Mouse (Mus musculus): ENCODE measurements around the gene Inip.
"Not testable (repeated sequence)": the region's sequence is repeated elsewhere in the genome, so short reads cannot be mapped to it uniquely, and the experiment has no call there.

Inip gene

GRCm38 (mm10) chr4:59808396-59808795, 7.0 kb upstream of the Inip start:
- no peak for DNase-seq (ENCODE audit: low spot score)

DNA sequence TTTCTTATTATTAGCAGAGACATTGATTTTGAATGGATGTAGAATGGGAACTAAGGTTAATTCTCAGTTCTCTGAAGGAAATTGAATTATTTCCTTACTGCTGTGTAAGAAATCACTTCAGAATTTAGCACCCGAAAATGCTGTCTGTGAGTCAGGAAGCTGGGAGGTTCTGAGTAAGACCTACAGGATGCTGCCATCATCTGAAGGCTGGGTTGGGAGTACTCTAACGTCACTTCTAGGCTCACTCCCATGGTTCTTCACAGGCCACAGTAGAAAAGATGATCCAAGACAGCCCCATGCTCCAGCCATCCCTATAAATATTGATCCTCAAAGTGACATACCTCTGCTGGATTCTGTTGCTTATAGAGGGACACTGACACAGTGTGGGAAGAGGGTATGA, 6.1 kb upstream of the Inip start:
- no peak for DNase-seq (ENCODE audit: low spot score)

DNA sequence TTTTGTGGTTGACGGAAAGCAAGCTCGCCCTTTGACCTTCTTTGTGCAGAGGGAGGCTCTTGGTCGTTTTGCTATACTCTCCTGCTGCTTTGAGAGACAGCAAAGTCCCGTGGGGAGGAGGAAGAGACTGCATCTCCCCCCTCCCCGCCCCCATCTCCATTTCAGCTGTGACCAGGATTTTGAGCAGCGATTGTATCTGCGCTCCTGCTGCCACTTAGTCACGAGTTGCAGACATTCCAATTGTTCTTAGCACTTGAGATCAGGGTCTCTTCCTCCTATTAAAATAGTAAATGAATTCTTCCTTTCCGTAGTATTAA, 5.4 kb upstream of the Inip start:
- DNase-seq (ENCODE audit: low spot score), result peak; percentile 10

DNA sequence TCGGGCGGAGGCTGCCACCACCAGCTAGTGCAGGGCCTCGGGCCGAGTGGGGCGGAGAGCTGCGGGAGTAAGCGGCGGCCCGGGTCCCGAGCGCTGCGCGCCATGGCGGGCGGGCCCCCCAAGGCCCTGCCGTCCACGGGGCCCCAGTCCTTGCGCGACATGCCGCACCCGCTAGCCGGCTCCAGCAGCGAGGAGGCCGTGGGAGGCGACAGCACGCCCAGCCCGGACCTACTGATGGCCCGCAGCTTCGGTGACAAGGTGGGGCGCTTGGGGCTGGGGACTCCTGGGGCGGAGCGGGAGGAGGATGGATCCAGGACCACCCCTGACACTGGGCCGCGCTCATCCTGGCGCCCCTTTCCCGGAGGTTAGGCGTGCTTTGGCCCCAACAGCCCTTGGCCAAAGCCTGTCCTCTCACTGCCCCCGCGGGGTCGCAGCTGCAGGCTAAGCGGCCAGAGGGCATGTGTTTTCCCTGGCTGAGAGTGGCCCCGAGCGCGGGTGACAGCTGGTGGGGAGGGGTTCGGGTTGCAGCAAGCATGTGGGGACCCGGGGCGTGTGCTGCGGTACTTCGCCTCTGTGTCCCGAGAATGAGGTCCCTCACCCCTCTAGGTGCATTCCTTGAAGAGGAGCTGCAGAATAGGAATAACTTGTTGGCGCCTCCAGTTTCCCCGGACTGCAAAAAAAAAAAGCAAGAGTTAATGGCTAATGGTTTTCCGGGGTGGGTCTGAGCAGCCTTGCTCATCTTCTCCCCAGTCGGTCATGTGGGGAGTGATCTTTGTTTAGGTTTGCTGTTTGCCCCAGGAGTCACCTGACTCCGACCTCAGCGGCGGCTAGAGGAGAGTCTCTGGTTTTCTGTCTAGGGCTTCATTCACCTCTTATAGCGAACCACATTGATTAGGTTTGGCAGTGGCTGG, 4.8 kb upstream of the Inip start:
- peak; percentile 51 for DNase-seq (ENCODE audit: low spot score)

DNA sequence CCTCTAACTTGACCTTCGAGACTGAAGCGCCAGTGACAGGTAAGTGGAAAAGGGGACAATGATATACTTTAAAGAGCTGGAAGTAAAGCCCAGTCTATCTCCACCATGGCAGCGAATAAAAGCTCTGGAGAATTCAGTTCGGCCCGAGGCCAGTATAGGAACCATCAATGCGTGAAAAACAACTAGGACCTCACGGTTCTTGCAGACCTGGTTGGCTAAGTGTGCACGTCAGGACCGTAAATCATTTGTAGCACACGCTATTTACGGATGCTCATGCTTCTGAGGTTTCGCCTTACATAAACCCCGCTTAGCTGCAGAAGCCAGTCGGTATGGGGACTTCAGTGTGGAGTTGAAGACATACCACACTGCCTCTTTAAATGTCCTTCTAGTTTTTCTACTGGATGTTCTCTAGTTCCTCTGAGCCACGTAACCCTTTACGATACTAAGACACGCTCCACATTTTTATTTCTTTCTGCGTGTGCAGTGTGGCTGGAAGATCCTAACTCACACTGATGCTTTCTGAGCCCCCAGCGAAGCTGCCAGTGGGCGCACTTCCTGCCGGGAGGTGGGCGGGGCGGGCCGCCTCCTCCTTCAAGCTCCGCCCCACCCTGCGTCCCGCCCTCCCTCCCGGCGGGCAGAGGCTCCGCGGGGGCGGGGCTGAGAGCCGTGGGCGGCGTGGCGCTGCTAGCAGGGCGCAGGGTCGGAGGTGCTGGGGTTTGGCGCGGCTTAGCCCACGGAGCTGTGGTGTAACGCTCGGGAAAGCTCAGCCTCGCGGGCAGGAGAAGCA, 4.0 kb upstream of the Inip start, which contains the start of gene Snx30:
TSS of gene Snx30 (plus strand) at position 660 of the 787 bp plus-strand sequence.
- peak; percentile 87 for DNase-seq (ENCODE audit: low spot score)

- no peak for DNase-seq (ENCODE audit: low spot score)
These were observed 3.4 kb upstream of the Inip start for GRCm38 (mm10) chr4:59804754-59805153.

GRCm38 (mm10) chr4:59803358-59803757, 2.0 kb upstream of the Inip start:
- DNase-seq (ENCODE audit: low spot score), result no peak

DNA sequence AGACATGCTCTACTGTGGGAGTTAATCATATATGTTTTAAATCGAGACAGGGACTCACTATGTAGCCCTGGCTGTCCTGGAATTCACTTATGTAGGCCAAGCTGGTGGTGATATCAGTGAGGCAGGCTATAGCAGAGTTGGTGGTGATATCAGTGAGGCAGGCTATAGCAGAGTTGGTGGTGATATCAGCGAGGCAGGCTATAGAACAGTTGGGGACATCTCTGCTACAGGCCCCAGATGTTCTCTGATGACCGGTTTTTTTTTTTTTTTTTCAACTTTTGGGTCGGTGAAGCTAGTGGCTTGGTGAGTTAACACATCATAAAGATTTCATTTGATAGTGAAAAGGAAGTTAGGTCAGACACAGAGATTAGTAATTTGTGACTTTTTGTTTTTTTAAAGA, 1.4 kb upstream of the Inip start:
- no peak for DNase-seq (ENCODE audit: low spot score)

GRCm38 (mm10) chr4:59802107-59802506, 718 bp upstream of the Inip start:
- no peak for DNase-seq (ENCODE audit: low spot score)

DNA sequence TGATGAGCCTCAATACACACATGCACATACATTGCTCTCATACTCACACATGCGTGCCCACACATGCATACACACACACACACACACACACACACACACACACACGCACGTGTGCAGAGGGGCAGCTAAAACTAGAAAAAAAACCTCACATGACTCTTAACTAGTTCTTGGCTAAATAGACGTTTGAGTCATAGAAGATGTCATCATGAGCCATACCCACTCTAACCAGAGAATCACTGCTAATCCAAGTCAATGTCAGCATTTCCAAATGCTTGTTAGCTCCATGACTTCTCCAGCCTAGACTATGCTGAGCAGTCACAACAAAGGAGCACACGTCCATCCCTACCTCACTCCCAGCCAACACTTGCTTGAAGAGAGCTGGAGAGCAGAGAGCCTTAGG, 1.2 kb downstream of the Inip start:
- DNase-seq (ENCODE audit: low spot score), result no peak

DNA sequence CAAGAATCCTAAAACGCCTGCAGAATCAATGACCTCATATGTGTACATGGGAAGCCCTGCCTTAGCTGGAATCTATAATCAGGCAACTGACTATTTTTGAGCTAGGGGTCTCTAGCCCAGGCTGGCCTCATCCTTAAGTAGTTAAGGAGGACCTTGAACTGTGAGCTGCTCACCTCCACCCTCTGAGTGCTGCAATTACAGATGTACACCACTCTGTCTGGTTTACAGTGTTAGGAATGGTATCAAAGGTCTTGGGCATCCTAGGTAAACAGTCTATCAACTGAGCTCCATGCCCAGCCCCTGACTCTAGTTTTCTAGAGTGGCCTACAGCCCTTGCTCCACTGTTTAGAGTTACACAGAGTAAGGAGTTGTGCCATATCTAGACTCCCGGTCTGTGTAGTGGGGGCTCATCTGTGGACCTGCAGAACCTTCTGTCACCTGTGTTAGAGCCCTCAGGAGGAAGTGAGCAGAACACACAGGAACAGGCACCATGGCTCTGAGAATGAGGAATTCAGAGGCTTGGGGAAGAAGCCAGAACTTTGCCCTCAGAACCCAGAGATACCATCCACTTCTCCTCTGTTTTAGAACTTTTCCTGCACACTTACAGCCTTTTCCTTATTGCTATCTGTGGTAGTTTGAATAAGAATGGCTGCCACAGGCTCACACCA, 5.5 kb downstream of the Inip start:
- no peak for DNase-seq (ENCODE audit: low spot score)

- DNase-seq (ENCODE audit: low spot score), result no peak
These were observed 7.3 kb downstream of the Inip start for GRCm38 (mm10) chr4:59794116-59794515.

- not testable (repeated sequence) for DNase-seq (ENCODE audit: low spot score)
These were observed 7.8 kb downstream of the Inip start for GRCm38 (mm10) chr4:59793626-59794025.

DNA sequence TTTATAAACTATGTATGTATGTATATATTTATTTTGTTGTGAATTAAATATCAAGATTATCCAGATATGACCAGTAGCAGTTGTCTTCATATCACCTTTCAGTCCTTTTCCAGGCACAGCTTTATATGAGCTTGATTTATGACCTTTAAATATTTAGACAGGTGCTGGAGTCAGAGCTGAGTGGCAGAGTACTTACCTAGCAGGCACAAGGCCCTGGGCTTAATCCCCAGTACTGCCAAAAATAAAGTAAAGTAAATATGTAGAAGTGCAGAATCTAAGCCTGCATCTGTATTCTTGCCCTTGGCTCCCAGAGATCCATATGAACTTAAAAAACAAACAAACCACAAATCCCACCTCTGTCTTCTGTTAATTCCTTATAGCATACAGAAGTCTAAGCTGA, 12.4 kb downstream of the Inip start:
- DNase-seq (ENCODE audit: low spot score), result no peak

- DNase-seq (ENCODE audit: low spot score), result no peak
These were observed 14.3 kb downstream of the Inip start for GRCm38 (mm10) chr4:59787126-59787525.

DNA sequence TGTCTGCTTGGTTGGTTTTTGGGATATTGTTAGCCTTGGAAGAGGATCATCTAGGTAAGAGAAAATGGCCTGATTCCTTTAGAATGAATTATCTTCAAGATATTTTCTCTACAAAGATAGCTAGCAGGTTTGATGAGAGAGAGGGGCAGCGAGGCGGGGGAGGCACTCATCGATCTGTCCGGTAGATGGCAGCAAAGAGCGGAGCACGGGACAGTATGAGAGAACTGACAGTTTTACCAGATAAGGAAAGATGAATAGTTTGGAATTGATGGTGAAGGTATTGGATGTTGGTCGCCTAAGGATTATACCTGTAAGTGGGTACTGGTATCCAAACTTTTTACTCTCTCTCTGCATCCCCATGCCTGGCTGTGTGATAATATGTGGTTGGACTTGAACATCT, 14.7 kb downstream of the Inip start:
- DNase-seq (ENCODE audit: low spot score), result peak; percentile 56

DNA sequence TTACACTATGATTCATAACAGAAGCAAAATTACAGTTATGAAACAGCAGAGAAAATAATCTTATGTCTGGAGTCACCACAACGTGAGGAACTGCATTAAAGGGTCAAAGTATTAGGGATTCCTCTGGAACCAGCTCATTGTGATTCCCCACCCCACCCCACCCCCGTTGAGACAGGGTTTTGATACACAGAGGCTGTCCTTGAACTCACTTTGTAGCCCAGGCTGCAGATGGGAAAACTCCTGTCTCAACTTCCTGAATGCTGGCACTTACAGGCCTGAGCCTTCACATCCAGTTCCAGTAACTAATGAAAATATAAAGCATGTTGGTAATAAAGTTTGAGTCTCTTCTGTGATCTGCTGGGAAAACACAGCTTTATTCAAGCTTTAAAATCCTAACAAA, 16.0 kb downstream of the Inip start:
- no peak for DNase-seq (ENCODE audit: low spot score)

DNA sequence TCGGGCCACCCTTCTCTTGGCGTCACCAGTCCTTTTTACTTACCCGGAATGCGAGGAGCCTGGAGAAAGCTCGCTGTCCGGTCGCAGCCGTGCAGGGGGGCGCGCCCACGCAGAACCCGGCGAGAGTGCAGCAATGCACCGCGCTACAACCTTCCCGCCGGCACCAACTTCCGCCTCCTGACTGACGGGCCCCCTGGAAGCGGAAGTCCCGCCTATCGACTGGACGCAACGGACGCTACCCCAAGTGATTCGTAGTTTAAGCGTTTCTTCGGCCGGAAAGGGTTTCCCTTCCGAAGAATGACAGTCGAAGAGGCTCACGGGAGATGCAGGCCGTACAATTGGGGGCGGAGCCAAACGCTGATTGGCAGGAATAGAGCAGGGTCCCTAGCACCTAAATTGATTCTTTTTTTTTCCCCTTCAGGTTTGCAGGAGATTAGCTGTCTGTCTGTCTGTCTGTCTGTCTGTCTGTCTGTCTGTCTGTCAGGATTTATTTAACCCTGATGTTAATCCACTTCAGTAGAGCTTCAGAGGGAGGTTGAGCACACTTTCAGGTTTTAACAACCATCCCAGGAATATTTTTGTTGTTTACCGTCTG, 17.6 kb downstream of the Inip start:
- DNase-seq (ENCODE audit: low spot score), result peak; percentile 95

DNA sequence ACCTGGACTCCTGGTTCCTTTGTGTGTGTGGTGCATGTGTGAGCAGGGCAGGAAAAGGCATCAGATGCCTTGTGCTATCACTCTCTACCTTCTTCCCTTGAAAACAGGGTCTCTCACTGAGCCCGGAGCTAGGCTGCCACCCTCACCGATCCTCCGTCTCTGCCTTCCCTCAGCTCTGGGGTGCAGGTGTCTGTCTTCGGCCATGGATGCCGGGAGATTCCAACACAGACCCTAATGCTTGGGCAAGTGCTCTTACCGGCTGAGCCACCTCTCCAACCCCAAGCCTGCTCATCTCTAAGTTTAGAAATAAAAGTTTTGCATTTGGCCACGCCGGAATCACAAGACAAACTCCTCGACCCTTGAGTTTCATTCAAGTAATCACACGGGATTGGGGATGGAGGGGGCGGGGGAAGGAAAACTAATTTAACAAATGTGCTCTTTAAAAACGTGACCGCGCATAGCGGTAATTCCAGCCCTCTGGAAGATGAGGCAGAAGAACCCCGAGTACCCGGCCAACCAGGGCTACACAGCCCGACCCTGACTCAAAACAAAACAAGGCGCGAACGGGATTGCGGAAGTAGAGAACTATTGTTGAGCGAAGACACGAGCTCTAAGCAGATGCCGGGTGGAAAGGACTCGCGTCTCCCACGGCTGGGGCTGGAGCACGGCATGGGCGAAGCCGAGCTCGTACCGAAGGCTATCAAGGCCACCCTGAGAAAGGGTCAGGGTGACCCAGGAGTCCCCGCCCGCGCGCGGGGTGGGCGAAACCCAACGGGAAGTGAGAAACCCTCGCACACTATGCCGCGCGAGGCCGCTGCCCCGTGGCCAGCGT, 18.3 kb downstream of the Inip start:
- DNase-seq (ENCODE audit: low spot score), result no peak

DNA sequence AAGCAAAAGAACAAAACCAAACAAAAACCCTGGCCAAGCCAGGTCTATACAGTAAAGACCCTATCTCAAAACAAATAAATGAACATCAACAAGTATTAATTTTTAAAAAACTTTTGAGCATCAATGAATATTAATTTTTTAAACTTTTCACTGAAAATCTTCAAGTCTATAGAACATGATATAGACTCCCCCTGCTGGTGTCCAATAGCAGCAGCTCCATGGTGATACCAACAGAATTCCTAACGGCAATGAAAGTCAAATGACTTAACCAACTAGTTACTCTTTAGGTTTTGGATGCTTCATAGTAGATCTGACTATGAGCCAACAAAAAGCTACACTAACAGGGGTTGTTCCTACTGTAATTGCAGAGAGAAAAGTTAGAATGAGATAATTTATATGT, 20.8 kb downstream of the Inip start:
- DNase-seq (ENCODE audit: low spot score), result peak; percentile 44

DNA sequence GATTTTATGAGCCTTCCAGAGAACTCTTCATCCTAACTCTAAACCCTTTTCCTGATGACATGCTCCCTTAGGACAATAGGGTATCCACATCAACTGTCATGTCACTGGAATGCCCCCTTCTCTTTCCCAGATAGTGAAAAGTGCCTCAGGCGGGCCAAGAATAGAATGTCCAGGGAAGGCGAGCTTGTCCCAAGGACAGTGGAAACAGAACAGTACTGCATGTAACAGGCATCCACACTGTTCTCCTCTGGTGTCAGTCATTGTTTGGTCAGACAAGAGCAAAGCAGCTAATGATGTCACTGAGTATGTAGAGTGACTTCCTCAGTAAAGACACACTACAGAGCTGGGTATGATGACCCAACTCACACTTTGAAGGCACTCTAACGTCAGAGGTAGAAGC, 23.6 kb downstream of the Inip start:
- no peak for DNase-seq (ENCODE audit: low spot score)
